Mouse (Mus musculus): ENCODE results near the gene 4930564D02Rik.

- TF ChIP-seq FOSL1 (IDR thresholded peaks at IDR 0.05; ENCODE audit: insufficient read depth, low read length, poor library complexity, severe bottlenecking) (no peak), CTCF (IDR thresholded peaks at IDR 0.05; ENCODE audit: control insufficient read depth, insufficient read depth, insufficient read length) (no peak), CEBPB (IDR thresholded peaks at IDR 0.05; ENCODE audit: low read depth) (no peak), USF1 (IDR thresholded peaks at IDR 0.05; ENCODE audit: low read depth) (no peak), MYOD1 (IDR thresholded peaks at IDR 0.05; ENCODE audit: control insufficient read depth, insufficient read length, low read depth) (no peak)
Measured at GRCm38 (mm10) chr3:105046870-105047269, 19.8 kb upstream of the 4930564D02Rik start.

Measured in C2C12 (cell line).